Mouse (Mus musculus): ENCODE measurements at regions not wholly inside any gene's neighbourhood (a gene's known extent, or its start where the extent isn't known, plus 50 kb on each side); places are given as distances from the start of the nearest gene placed in this dataset.
"Not testable (repeated sequence)": the region's sequence is repeated elsewhere in the genome, so short reads cannot be mapped to it uniquely, and the experiment has no call there.

- intact Hi-C loops (cut with DNase I), result loop anchor here (5.0 kb wide), 1 partner anchor 44 kb away; no protein-coding TSS in a partner anchor
- DNase-seq, result no peak
Measured at GRCm38 (mm10) chr1:73673191-73673850, 450.9 kb downstream of the Tns1 start.

DNA sequence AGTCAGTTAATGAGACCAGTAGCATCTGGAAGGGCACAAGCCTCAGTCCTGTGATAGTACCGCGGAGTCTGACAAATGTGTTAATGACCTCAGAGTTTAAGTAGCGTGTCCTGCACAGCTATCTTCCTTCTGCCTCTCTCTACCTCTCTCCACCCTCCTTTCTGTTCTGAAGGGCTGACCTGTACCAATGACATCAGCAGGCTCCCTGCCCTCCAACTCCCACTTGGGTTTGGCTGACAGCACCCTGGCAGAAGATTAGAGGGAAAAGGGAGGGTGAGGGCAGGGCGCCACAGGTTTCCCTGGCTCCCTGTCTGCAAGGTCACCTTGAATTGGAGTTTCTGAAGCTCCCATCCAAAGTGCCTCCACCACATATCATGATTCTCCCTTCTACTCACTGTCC is 452.0 kb downstream of the Tns1 start:
- peak; percentile 54 to 62 for DNase-seq
- intact Hi-C loops (cut with DNase I), result loop anchor here (5.0 kb wide), 1 partner anchor 45 kb away; no protein-coding TSS in a partner anchor

GRCm38 (mm10) chr1:73668691-73669090 is 455.6 kb downstream of the Tns1 start:
- intact Hi-C loops (cut with DNase I), result no loop called here
- no peak for DNase-seq

DNA sequence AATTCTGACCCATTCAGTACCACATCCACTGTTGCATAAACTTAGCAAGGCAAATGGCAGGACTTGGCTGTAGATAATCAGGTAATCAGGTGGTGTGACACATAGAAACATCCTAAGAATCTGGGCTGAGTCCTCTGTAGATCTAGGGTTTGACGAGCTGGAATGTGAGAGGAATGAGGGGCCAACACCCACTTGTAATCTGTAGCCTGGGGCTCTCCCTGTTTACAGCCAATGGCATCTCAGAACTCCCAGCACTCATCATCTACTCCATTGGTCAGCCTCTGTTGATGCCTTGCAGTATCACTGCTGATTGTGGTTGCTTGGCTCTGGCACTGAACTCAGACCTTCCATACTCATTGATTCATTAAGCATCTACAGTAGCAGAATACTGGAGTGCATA is 460.7 kb downstream of the Tns1 start:
- intact Hi-C loops (cut with DNase I), result loop anchor here (5.0 kb wide), 1 partner anchor 164 kb away; no protein-coding TSS in a partner anchor
- no peak for DNase-seq

GRCm38 (mm10) chr1:73645011-73645410 is 479.2 kb downstream of the Tns1 start:
- DNase-seq, result no peak
- intact Hi-C loops (cut with DNase I), result loop anchor here (10.0 kb wide), 1 partner anchor 450 kb away; no protein-coding TSS in a partner anchor

GRCm38 (mm10) chr1:73644394-73644793 is 479.9 kb downstream of the Tns1 start:
- peak; percentile 18 to 20 for DNase-seq
- intact Hi-C loops (cut with DNase I), result loop anchor here (10.0 kb wide), 1 partner anchor 450 kb away; no protein-coding TSS in a partner anchor

- intact Hi-C loops (cut with DNase I), result loop anchor here (10.0 kb wide), 1 partner anchor 449 kb away; no protein-coding TSS in a partner anchor
- DNase-seq, result no peak
Measured at GRCm38 (mm10) chr1:73643431-73643830, 480.8 kb downstream of the Tns1 start.

GRCm38 (mm10) chr1:73642691-73643109 is 481.5 kb downstream of the Tns1 start:
- intact Hi-C loops (cut with DNase I), result loop anchor here (10.0 kb wide), 1 partner anchor 448 kb away; no protein-coding TSS in a partner anchor
- no peak for DNase-seq

DNA sequence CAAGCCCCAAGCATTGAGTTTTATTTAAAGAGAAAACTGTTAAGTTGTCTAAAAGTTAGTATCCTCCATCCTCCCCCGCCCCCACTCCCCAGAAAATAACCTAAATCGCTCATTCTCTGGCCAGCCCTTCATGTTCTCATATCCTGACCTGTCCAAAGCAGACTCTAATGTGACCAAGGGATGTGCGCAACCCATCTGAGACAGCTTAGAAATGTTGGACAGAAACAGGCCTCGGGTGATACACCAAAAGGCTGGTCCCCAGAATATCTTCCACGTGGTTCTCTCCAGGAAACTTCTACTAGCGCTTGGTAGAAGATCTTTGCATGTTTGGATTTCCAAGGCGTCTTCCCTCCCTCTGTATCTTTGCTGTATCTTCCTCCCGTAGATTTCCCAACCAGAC is 482.8 kb downstream of the Tns1 start:
- no peak for DNase-seq
- intact Hi-C loops (cut with DNase I), result loop anchor here (10.0 kb wide), 1 partner anchor 447 kb away; no protein-coding TSS in a partner anchor

DNA sequence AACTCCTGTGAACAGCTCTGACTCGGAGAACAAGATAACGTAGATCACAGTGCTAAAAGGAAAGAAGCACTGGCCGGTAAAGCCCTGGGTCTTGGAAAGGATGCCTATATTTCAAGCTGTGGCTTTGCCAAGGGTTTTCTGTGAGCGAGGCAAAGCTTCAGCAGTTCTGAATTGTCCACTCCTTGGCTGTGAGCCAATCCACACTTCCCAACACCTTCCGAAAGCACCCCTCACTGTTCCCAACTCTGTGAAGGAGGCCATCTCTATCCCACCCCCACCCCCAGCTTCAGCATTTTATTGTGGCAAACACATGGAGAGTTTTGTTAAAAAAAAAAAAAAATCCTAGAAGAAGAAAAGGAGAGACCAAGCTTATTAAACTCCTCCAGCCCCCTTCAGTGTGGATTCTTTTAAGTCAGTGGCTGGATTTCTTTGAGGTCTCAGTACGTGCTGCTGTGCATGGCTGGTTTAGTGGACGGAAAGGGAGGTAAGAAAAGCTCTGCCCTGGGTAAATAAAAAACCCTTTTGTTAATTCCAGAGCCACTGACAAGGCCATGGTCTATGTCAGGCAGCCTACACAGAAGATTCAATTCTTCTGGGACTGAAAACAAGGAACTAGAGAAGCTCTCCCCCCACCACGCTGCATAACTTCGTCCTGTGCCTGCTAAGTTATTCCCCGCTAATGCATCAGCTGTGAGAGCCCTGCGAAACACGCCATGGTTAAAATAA is 483.4 kb downstream of the Tns1 start:
- no peak for DNase-seq
- intact Hi-C loops (cut with DNase I), result loop anchor here (10.0 kb wide), 1 partner anchor 446 kb away; no protein-coding TSS in a partner anchor

DNA sequence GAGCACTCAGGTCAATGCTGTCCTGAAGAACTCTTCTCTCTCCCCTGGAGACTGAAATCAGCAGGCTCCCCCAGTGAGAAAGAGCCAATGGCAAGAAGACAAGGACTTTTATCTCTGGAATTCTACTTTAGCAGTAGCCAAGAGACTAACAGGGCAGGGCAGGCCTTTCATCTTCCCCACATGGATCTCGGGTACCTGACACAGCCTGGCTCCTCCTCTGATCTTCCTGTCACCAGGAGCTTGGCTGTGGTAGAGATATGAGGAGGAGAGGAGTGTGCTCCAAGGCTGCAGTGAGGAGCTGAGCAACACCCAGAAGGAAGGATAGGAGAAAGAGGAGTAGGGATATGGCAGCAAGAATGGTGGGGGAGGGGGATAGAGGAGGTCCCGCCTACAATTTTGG is 488.5 kb downstream of the Tns1 start:
- no peak for DNase-seq
- intact Hi-C loops (cut with DNase I), result no loop called here

- DNase-seq, result no peak
- intact Hi-C loops (cut with DNase I), result no loop called here
Measured at GRCm38 (mm10) chr1:73634871-73635270, 489.4 kb downstream of the Tns1 start.

GRCm38 (mm10) chr1:73633071-73633470 is 491.2 kb downstream of the Tns1 start:
- intact Hi-C loops (cut with DNase I), result no loop called here
- no peak for DNase-seq

- intact Hi-C loops (cut with DNase I), result no loop called here
- DNase-seq, result no peak
Measured at GRCm38 (mm10) chr1:73630363-73630762, 493.9 kb downstream of the Tns1 start.

GRCm38 (mm10) chr1:73625365-73625764 is 498.9 kb downstream of the Tns1 start:
- intact Hi-C loops (cut with DNase I), result no loop called here
- no peak for DNase-seq

GRCm38 (mm10) chr1:73621121-73621520 is 503.1 kb downstream of the Tns1 start:
- DNase-seq; intact Hi-C loops (cut with DNase I): not testable (repeated sequence)

DNA sequence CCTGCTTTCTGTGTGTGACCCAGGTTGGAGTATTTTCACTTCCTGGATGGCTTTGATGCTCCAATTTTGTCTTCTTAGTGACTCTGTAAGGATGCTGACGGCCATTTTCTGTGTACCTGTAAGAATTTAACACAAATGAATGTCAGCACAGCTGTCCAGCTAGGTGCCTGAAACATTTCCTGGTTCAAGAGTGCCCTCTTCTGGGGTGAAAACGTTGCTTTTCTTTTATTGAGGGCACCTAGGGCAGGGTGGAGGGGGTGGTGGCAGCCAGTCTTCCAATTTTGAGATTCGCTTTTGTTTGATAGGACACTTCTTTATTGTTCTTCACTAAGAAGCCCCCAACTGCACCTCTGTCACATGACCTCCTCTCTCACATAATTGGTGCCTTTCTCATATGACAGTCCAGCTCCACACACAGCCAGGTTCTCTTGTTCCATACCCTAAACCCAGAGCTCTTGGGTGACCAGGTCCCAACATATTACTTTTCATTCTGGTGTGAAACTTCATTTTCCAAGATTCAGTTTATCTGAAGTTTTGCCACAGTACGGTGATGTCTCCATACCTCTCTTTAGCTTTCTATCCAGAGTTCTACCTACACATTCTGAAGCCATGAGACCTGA is 505.6 kb downstream of the Tns1 start:
- DNase-seq, result peak; percentile 22 to 40
- intact Hi-C loops (cut with DNase I), result loop anchor here (1.0 to 10.0 kb wide), 5 partner anchors 208 to 904 kb away; partner anchors contain the start of gene Rpl37a

DNA sequence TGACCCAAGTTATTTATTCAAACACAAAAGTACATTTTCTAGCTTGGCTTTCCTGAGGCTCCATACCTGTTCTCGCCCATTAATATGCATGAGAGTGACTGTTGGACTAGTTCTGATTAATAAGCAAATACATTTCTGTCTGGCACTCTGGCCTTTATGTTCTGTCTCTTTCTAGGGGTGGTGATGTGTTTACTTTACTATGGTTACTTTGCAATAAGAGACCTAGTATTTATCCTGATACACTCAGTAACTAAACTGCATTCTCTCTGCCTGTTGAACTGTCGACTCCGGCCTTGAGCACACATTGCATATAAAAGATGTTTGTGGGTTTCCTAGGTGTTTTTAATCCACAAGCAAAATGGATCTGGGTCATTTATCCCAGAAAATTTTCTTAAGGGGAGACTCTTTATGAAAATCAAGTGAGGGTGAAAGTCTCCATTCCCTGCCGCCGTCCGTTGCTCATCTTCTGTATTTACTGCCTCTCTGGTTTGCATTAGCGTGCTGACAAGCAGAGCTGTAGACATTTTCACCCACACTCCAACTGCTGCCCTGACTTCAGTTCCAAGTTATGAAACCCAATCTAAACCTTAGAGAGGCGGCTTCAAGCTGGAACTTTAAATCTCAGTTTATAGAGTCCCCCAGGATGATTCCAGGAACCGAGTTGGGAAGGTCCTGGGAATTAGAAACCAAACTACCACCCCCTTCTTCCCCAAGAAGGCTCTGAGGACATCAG is 530.4 kb downstream of the Tns1 start:
- intact Hi-C loops (cut with DNase I), result no loop called here
- DNase-seq, result no peak

DNA sequence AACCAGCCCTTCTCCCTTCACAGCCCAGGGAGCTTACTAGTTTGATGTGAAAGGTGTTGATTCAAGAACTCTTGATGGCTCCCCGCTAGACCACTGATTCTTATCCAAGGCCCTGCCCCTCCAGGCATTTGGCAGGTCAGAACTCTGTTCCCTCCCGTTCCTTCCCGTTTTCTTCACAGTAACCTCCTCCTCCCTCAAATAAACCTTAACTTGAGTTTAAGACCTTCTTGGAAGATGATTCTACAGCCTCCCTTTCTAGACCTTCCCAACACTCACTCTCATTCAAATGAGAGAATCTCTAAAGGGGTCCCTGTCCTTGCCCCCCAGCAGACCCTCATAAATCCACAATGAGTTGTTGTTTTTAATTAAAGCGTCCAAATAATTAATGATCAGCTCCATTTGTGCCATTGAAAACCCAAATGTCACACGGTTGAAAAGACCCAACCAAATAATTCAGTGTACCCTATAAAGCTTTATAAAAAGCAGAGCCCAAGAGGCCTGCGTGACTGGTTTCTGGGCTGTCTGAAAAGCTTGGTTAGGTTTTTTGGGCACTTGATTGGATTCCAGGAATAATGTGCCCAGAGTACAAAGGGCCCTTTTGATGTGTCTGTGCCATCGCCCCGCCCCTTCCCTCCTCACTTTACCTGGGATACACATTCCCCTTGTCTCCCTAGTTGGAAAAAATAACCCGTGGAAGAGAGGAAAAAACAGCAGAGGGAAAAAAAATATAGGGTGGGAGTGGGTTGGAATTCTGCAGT is 532.7 kb downstream of the Tns1 start:
- intact Hi-C loops (cut with DNase I), result no loop called here
- DNase-seq, result no peak

DNA sequence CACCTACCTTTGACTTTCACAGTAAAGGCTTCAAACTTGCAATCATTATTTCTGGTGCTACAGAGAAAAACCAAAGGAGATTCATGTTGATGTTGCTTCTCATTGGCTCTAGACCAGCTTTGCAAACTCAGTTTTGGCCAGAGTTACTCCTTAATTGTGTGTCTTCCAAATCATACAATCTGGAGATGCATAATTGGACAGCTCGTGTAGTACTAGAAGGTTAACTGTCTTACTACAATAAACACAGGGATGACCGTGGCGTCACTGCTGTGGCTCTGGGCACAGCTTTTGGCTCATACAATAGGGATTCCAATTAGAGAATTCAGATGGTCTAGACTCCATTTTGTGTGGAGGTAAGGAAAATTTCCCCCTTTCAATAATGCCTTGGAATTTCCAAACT is 544.6 kb downstream of the Tns1 start:
- no peak for DNase-seq
- intact Hi-C loops (cut with DNase I), result no loop called here
